Mouse (Mus musculus) G1E (cell line): Measurements from ENCODE around the gene B230307C23Rik.

Experiments used
- CTCF ChIP-seq: IDR thresholded peaks from 2 replicates; pipeline ENCODE4 v1.5.1; 2012; ENCODE audit warnings: low read depth, low read length, inconsistent platforms, mixed read lengths
- GATA1 ChIP-seq: IDR thresholded peaks from 2 replicates; pipeline ENCODE4 v1.6.1; 2012; ENCODE audit warnings: borderline replicate concordance, low read length, inconsistent platforms, mixed read lengths
- TAL1 ChIP-seq: conservative IDR thresholded peaks from 2 replicates; pipeline ENCODE4 v1.6.1; 2012; ENCODE audit warnings: low read depth, low read length, inconsistent platforms, mixed read lengths

- TF ChIP-seq CTCF = no peak
- no peak for TF ChIP-seq GATA1
- no peak for TF ChIP-seq TAL1
Observed at GRCm38 (mm10) chr16:98022081-98022480, 25.0 kb downstream of the B230307C23Rik start.
